Mouse (Mus musculus) lung, embryonic 14.5 days (tissue): ENCODE data around the gene Rasl11b. TPM values are rescaled to one million over a fixed set of nuclear protein-coding genes. Genes with fewer than 3 reads are reported as not detected.
A peak's percentile ranks its signal among the peaks of the same experiment; 100 is the strongest.

Source experiments
- ATAC-seq: fragments of 200-750 bp; cut with Nextera tagmentation; 2 replicates; pipeline ENCODE4 v1.8.0; 2017; ENCODE audit warnings: mild to moderate bottlenecking, moderate TSS enrichment, moderate library complexity; ENCODE audit not compliant: insufficient read depth
- DNase-seq: peaks from one replicate; pipeline ENCODE4 v3.0.0-alpha.2; 2015
- H3K27ac ChIP-seq: fragments of 300-500 bp; sonication (generic); 2 replicates; pipeline ENCODE4 v1.5.1; 2014; ENCODE audit warnings: low read depth, mild to moderate bottlenecking, moderate library complexity
- H3K27me3 ChIP-seq: fragments of 300-500 bp; sonication (generic); 2 replicates; pipeline ENCODE4 v1.6.1; 2014; ENCODE audit warnings: low read length, control low read depth; ENCODE audit not compliant: insufficient read depth
- H3K36me3 ChIP-seq: fragments of 300-500 bp; sonication (generic); 2 replicates; pipeline ENCODE4 v1.6.1; 2014; ENCODE audit warnings: control low read depth; ENCODE audit not compliant: insufficient read depth
- H3K4me1 ChIP-seq: fragments of 300-500 bp; sonication (generic); 2 replicates; pipeline ENCODE4 v1.6.1; 2014; ENCODE audit warnings: antibody characterized with exemption, control low read depth; ENCODE audit not compliant: insufficient read depth
- H3K4me2 ChIP-seq: fragments of 300-500 bp; sonication (generic); 2 replicates; pipeline ENCODE4 v1.6.1; 2014; ENCODE audit warnings: mild to moderate bottlenecking
- H3K4me3 ChIP-seq: fragments of 300-500 bp; sonication (generic); 2 replicates; pipeline ENCODE4 v1.5.1; 2014; ENCODE audit warnings: low read depth, low read length
- H3K9ac ChIP-seq: fragments of 300-500 bp; sonication (generic); 2 replicates; pipeline ENCODE4 v1.6.1; 2014
- H3K9me3 ChIP-seq: fragments of 300-500 bp; sonication (generic); 2 replicates; pipeline ENCODE4 v1.6.1; 2016; ENCODE audit warnings: low read depth, low read length, control low read depth
- CTCF ChIP-seq: IDR thresholded peaks from 2 replicates; pipeline ENCODE4 v1.5.1; 2016; ENCODE audit warnings: antibody characterized with exemption, low read depth
- WGBS: fragments of 180-500 bp; shearing (Covaris S2); extraction: QIAGEN DNeasy Blood & Tissue Kit; methylation state at CpG from one replicate; pipeline ENCODE4 v1.1.7; 2014; 5-methylcytosine and 5-hydroxymethylcytosine counted together
- polyA plus RNA-seq: library from polyadenylated mRNA; unstranded; fragments of >200 nt; fragmentation: Nextera tagmentation; extraction: Ambion mirVana; gene quantifications from 2 replicates; pipeline ENCODE4 v1.2.1, GENCODE M21; 2014

Rasl11b gene
- 90.2 and 93.2 TPM in 2 replicates for polyA plus RNA-seq

GRCm38 (mm10) chr5:74194841-74195613 lies at the start of gene Rasl11b:
Rasl11b (plus strand) TSS chr5:74195286.
- H3K9ac ChIP-seq, result peak within 1 kb of the TSS; percentile 82
- no peaks in the 10 kb centered on the region for H3K27me3 ChIP-seq
- no peaks in the 10 kb centered on the region for H3K9me3 ChIP-seq
- peaks cover 36% of the 10 kb centered on the region for H3K36me3 ChIP-seq
- under 1% methylated on average over 80 of the region's 82 CpGs for WGBS
- peaks cover 45% of the 10 kb centered on the region for H3K4me1 ChIP-seq
- H3K4me2 ChIP-seq, result peak within 1 kb of the TSS; percentile 93
- peak within 1 kb of the TSS; percentile 82 for H3K4me3 ChIP-seq
- TF ChIP-seq CTCF, result peak; percentile 32; the same call in 1 of the 2 replicates
- peak; percentile 98 for DNase-seq
- H3K27ac ChIP-seq, result peak within 1 kb of the TSS; percentile 82
- peak; percentile 91 for ATAC-seq

DNA sequence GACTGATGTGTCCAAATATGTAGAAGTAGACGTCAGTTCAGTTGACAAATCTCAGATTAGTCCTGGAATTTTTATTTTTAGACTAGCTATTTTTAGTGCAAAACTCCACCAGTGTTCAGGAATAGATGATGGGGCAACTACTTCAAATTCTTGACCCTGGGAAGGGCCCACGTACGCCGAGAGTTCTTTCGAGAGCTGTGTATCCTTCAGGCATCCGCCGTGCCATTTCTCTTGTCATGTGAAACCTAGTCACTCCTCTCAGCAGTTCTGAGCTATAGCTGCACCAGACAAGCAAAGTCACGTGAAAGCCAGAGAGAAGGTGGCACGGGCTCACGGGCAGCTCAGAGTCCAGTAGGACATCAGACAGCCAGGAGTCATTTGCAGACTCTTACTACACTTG lies 47.5 kb upstream of the Rasl11b start:
- TF ChIP-seq CTCF, result no peak
- ATAC-seq (no peak), DNase-seq (no peak)
- H3K4me3 ChIP-seq, result no peak overlapping the region
- H3K4me1 ChIP-seq, result peaks cover 11% of the 10 kb centered on the region
- no peak overlapping the region for H3K4me2 ChIP-seq
- 35% methylated on average over 10 of the region's 10 CpGs for WGBS
- H3K27ac ChIP-seq, result peak overlapping the region; percentile 46; the same call in 1 of the 2 replicates
- no peaks in the 10 kb centered on the region for H3K36me3 ChIP-seq
- no peak overlapping the region for H3K9ac ChIP-seq
- no peaks in the 10 kb centered on the region for H3K9me3 ChIP-seq
- no peaks in the 10 kb centered on the region for H3K27me3 ChIP-seq

- TF ChIP-seq CTCF, result no peak
- DNase-seq, result peak; percentile 60
- WGBS, result 64% methylated on average over 6 of the region's 6 CpGs
- Histone ChIP-seq H3K9me3 (no peaks in the 10 kb centered on the region), H3K27ac (peak overlapping the region; percentile 78), H3K9ac (no peak overlapping the region), H3K36me3 (no peaks in the 10 kb centered on the region), H3K4me2 (no peak overlapping the region), H3K27me3 (no peaks in the 10 kb centered on the region), H3K4me1 (peaks cover 11% of the 10 kb centered on the region), H3K4me3 (no peak overlapping the region)
- peak; percentile 85 for ATAC-seq
These were observed 45.1 kb upstream of the Rasl11b start for GRCm38 (mm10) chr5:74149975-74150374.

DNA sequence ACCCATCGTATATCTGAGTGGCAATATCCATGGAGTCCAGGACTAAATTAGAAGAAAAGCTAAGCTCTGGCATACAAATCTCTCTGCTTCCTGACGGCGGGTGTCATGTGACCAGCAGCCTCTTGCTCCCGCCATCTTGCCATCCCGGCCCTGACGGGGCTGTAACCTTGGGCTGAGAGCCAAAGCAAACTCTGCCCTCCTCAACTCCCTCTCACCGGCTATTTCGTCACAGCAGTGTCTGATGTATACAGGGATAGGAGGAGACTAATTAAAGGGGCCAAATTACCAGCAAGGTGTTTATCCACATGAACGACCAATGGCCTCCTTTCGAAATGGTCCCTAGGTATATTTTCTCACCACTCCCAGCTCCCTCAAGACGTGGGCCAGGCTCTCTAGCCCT lies 43.3 kb upstream of the Rasl11b start:
- 67% methylated on average over 11 of the region's 11 CpGs for WGBS
- H3K27me3 ChIP-seq, result no peaks in the 10 kb centered on the region

GRCm38 (mm10) chr5:74155860-74156351 lies 39.2 kb upstream of the Rasl11b start:
- H3K4me1 ChIP-seq, result peaks cover 13% of the 10 kb centered on the region
- ATAC-seq, result no peak
- no peak for DNase-seq
- no peaks in the 10 kb centered on the region for H3K9me3 ChIP-seq
- H3K27me3 ChIP-seq, result no peaks in the 10 kb centered on the region
- H3K27ac ChIP-seq, result no peak overlapping the region
- no peak overlapping the region for H3K4me2 ChIP-seq
- no peaks in the 10 kb centered on the region for H3K36me3 ChIP-seq
- no peak overlapping the region for H3K9ac ChIP-seq
- H3K4me3 ChIP-seq, result no peak overlapping the region
- TF ChIP-seq CTCF, result no peak
- 43% methylated on average over 7 of the region's 7 CpGs for WGBS

More for the DNA sequence above, 43.3 kb upstream of the Rasl11b start:
- Histone ChIP-seq H3K36me3 (no peaks in the 10 kb centered on the region), H3K4me2 (no peak overlapping the region), H3K9ac (no peak overlapping the region), H3K4me1 (peaks cover 14% of the 10 kb centered on the region), H3K4me3 (no peak overlapping the region), H3K9me3 (no peaks in the 10 kb centered on the region), H3K27ac (no peak overlapping the region)
- ATAC-seq, result no peak
- no peak for TF ChIP-seq CTCF
- DNase-seq, result no peak

- Histone ChIP-seq H3K4me3 (no peak overlapping the region), H3K9me3 (no peaks in the 10 kb centered on the region), H3K4me1 (peaks cover 34% of the 10 kb centered on the region), H3K9ac (no peak overlapping the region), H3K27me3 (no peaks in the 10 kb centered on the region), H3K4me2 (no peak overlapping the region), H3K36me3 (no peaks in the 10 kb centered on the region), H3K27ac (no peak overlapping the region)
- WGBS, result 65% methylated on average over 6 of the region's 6 CpGs
- DNase-seq (no peak), ATAC-seq (no peak)
- TF ChIP-seq CTCF, result no peak
These were observed 36.0 kb upstream of the Rasl11b start for GRCm38 (mm10) chr5:74158929-74159632.

DNA sequence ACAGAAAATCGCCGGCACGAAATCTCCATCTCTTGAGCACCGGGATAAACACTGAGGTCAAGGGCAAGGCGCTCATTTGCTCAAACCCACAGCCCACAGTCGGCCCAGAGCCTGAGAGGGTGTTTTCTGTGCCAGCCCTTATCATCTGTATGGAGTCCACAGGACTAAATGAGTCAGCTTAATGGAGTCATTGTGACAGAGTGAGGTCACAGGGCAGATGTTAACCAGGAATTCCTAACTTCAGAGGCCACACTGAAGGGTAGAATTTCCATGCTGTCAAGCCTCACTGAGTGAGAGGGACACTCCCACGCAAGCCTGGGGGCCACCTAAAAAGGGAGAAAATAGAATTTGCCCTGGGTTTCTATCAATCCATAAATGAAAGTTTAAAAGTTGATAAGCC lies 35.2 kb upstream of the Rasl11b start:
- peaks cover 34% of the 10 kb centered on the region for H3K4me1 ChIP-seq
- TF ChIP-seq CTCF, result no peak
- ATAC-seq, result no peak
- no peaks in the 10 kb centered on the region for H3K9me3 ChIP-seq
- H3K27ac ChIP-seq, result peak overlapping the region; percentile 91; the same call in 1 of the 2 replicates
- H3K27me3 ChIP-seq, result no peaks in the 10 kb centered on the region
- no peak overlapping the region for H3K9ac ChIP-seq
- H3K4me3 ChIP-seq, result no peak overlapping the region
- peak; percentile 49 for DNase-seq
- WGBS, result 12% methylated on average over 7 of the region's 7 CpGs
- no peaks in the 10 kb centered on the region for H3K36me3 ChIP-seq
- no peak overlapping the region for H3K4me2 ChIP-seq
